Mouse (Mus musculus) midbrain, embryonic 15.5 days (tissue): Measurements from ENCODE around the gene Cyp4x1. TPM values are rescaled to one million over a fixed set of nuclear protein-coding genes. Genes with fewer than 3 reads are reported as not detected.

Source experiments
- ATAC-seq: fragments of 200-750 bp; cut with Nextera tagmentation; replicated peaks from 2 replicates; pipeline ENCODE4 v1.8.0; 2017; ENCODE audit warnings: moderate TSS enrichment
- H3K27ac ChIP-seq: fragments of 300-500 bp; sonication (generic); 2 replicates; pipeline ENCODE4 v1.5.1; 2015; ENCODE audit warnings: mild to moderate bottlenecking, inconsistent platforms
- H3K27me3 ChIP-seq: fragments of 300-500 bp; sonication (generic); replicated peaks from 2 replicates; pipeline ENCODE4 v1.6.1; 2015; ENCODE audit warnings: inconsistent platforms
- H3K36me3 ChIP-seq: fragments of 300-500 bp; sonication (generic); replicated peaks from 2 replicates; pipeline ENCODE4 v1.6.1; 2015; ENCODE audit warnings: inconsistent platforms
- H3K4me1 ChIP-seq: fragments of 300-500 bp; sonication (generic); 2 replicates; pipeline ENCODE4 v1.6.1; 2015; ENCODE audit warnings: inconsistent platforms
- H3K4me2 ChIP-seq: fragments of 300-500 bp; sonication (generic); 2 replicates; pipeline ENCODE4 v1.6.1; 2015; ENCODE audit warnings: inconsistent platforms, mild to moderate bottlenecking, moderate library complexity
- H3K4me3 ChIP-seq: fragments of 300-500 bp; sonication (generic); 2 replicates; pipeline ENCODE4 v1.5.1; 2015; ENCODE audit warnings: mild to moderate bottlenecking, inconsistent platforms
- H3K9ac ChIP-seq: fragments of 300-500 bp; sonication (generic); 2 replicates; pipeline ENCODE4 v1.6.1; 2015; ENCODE audit warnings: mild to moderate bottlenecking, inconsistent platforms
- H3K9me3 ChIP-seq: fragments of 300-500 bp; sonication (generic); 2 replicates; pipeline ENCODE4 v1.6.1; 2016; ENCODE audit warnings: inconsistent platforms
- WGBS: fragments of 180-500 bp; shearing (Covaris S2); methylation state at CpG from one replicate; pipeline ENCODE4 v1.1.7; 2015; ENCODE audit warnings: mixed read lengths; 5-methylcytosine and 5-hydroxymethylcytosine counted together
- polyA plus RNA-seq: library from polyadenylated mRNA; unstranded; fragments of >200 nt; fragmentation: Nextera tagmentation; extraction: Ambion mirVana; gene quantifications from 2 replicates; pipeline ENCODE4 v1.2.1, GENCODE M21; 2015

Cyp4x1 gene
- polyA plus RNA-seq, 1 experiment from 2014 or later: 11.0 TPM

DNA sequence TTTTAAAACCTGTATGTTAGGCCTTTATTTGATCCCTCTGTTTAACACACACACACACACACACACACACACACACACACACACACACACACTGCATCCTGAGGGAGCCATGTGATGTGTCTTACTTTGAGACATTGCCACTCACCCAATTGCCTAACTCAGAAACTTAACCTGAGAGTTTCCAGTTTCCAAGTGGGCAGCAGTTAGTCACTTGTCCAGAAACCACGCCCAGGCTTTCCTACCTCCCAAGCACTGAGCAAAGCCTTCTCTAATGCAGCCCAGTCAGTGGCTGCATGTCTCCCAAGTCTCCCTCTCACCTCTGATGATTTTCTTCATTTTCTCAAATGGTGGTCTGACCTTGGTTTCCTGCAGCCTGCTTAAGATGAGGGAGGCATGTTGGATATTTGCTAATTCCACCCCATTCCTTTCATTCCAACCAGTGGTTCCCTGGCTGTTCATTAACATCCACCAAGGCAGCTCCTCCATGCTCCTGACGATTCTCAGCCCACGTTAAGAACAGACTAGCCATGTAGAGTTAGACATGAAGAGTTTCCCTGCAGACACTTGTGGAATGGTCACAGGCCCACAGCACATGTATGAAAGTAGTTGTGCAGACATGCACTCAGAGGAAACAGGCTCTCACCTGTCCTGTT, 47.2 kb downstream of the Cyp4x1 start:
- Histone ChIP-seq H3K9me3 (no peaks in the 10 kb centered on the region), H3K4me1 (no peaks in the 10 kb centered on the region), H3K27me3 (peaks cover 7% of the 10 kb centered on the region), H3K9ac (no peak overlapping the region), H3K4me3 (no peak overlapping the region), H3K27ac (no peak overlapping the region), H3K36me3 (no peaks in the 10 kb centered on the region), H3K4me2 (no peak overlapping the region)
- WGBS: 73% methylated on average over 3 of the region's 3 CpGs
- ATAC-seq: no peak

DNA sequence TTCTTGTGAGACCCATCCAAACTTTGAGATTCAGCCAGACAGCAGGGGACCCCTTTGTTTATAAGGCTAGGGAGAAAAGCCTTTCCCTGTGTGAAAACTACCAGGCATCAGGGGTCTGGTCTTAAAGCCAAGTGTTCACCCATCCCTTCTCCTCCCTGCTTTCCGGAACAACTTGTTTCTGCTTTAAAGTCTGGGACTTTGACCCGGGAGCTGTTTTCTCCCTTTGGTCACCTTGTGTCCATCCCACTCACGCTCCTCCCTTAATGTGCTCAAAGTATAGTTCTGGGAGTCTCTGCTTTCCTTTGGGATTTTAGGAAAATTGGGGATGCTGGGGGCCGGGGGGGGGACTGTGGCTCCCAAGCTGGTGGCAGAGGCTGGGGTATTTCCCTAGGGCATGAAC, 47.8 kb downstream of the Cyp4x1 start:
- peaks cover 7% of the 10 kb centered on the region for H3K27me3 ChIP-seq
- 70% methylated on average over 4 of the region's 4 CpGs for whole genome bisulfite sequencing
- H3K27ac ChIP-seq: no peak overlapping the region

DNA sequence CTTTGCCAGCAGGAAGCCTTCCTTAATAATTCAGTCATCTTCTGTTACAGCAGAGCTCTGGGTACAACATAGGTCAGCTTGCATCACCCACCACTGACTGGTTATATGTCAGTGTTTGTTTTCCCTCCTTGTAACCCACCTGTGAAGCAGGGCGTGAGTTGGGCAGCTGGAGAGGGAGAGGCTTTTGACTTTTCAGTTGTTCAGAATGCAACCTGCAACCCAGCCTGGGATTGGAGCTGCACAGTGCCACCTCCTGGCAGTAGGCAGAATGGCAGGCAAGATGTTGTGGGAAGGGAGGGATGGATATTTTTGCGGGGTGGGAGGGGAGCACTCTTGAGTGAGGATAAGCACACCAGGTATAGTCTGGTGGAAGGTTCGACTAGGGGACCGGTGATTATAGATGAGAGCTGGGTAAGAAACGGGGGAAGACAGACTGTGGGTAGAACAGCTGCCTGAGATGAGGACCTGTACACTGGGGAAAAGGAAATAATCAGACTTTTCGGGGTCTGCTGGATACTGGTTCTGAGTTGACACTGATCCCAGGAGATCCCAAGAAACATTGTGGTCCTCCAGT, 48.5 kb downstream of the Cyp4x1 start:
- Histone ChIP-seq H3K36me3 (no peaks in the 10 kb centered on the region), H3K9ac (no peak overlapping the region), H3K27ac (no peak overlapping the region), H3K4me3 (no peak overlapping the region), H3K4me2 (no peak overlapping the region), H3K9me3 (no peaks in the 10 kb centered on the region), H3K27me3 (peaks cover 7% of the 10 kb centered on the region), H3K4me1 (no peaks in the 10 kb centered on the region)
- ATAC-seq: peak; percentile 65
- 17% methylated on average over 6 of the region's 6 CpGs for WGBS

More for the DNA sequence above, 47.8 kb downstream of the Cyp4x1 start:
- Histone ChIP-seq H3K4me1 (no peaks in the 10 kb centered on the region), H3K4me2 (no peak overlapping the region), H3K9ac (no peak overlapping the region), H3K36me3 (no peaks in the 10 kb centered on the region), H3K9me3 (no peaks in the 10 kb centered on the region), H3K4me3 (no peak overlapping the region)
- ATAC-seq: no peak

DNA sequence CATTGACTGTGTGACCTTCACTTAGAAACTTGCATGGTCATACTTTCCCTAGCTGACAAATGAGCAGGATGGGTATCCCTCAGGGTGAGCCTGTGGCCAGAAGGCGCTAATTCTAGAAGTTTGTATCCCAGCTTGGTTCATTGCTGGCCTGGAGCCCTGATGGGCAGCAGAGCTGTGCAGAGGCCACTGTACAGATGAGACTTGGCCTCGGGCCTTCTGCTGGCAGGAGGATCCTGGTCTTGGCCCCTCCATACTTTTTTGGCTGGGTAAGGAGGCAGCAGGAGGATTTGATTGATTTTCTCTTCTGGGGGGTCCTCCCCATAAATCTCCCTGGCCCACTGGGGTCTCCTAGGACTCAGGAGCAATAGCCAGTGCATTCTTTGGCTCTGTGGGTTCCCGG, 51.0 kb downstream of the Cyp4x1 start:
- Histone ChIP-seq H3K27me3 (peaks cover 4% of the 10 kb centered on the region), H3K9me3 (no peaks in the 10 kb centered on the region), H3K4me1 (peaks cover 17% of the 10 kb centered on the region), H3K36me3 (no peaks in the 10 kb centered on the region), H3K9ac (no peak overlapping the region), H3K4me2 (no peak overlapping the region), H3K4me3 (no peak overlapping the region), H3K27ac (no peak overlapping the region)
- no peak for ATAC-seq
- WGBS: 83% methylated on average over 3 of the region's 3 CpGs

DNA sequence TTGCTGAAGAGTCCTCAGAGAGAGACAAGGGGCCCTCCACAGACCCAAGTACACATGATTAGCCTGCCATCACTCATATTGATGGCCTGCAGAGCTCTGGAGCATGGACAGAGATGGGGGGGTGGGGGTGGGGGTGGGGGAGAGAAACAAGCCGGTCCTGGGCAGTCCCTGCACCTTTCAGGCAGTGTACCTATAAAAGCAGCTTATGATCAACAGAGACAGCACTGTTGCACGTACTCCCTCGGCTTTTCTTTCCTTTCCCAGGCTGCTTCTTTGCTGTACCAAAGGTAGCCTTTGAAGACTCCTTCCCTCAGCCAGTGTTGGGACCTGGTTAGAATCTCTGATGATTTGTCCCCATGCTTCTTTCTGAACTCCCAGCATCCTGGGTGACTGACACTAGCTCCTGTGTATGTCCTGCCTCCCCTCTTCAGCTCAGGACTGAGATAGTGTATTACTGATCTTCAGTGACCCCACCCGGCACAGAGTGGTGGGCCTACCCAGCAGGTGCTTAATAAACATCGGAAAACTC, 54.2 kb downstream of the Cyp4x1 start:
- Histone ChIP-seq H3K9ac (peak overlapping the region; percentile 14; the same call in 1 of the 2 replicates), H3K27ac (peak overlapping the region; percentile 72), H3K4me3 (no peak overlapping the region), H3K27me3 (0 out of 2 replicates have a peak, but pooled peaks cover 4% of the 10 kb centered on the region), H3K36me3 (no peaks in the 10 kb centered on the region), H3K4me1 (peaks cover 17% of the 10 kb centered on the region), H3K9me3 (no peaks in the 10 kb centered on the region), H3K4me2 (no peak overlapping the region; the same call in 1 of the 2 replicates)
- 11% methylated on average over 5 of the region's 5 CpGs for WGBS
- peak; percentile 34 for ATAC-seq

DNA sequence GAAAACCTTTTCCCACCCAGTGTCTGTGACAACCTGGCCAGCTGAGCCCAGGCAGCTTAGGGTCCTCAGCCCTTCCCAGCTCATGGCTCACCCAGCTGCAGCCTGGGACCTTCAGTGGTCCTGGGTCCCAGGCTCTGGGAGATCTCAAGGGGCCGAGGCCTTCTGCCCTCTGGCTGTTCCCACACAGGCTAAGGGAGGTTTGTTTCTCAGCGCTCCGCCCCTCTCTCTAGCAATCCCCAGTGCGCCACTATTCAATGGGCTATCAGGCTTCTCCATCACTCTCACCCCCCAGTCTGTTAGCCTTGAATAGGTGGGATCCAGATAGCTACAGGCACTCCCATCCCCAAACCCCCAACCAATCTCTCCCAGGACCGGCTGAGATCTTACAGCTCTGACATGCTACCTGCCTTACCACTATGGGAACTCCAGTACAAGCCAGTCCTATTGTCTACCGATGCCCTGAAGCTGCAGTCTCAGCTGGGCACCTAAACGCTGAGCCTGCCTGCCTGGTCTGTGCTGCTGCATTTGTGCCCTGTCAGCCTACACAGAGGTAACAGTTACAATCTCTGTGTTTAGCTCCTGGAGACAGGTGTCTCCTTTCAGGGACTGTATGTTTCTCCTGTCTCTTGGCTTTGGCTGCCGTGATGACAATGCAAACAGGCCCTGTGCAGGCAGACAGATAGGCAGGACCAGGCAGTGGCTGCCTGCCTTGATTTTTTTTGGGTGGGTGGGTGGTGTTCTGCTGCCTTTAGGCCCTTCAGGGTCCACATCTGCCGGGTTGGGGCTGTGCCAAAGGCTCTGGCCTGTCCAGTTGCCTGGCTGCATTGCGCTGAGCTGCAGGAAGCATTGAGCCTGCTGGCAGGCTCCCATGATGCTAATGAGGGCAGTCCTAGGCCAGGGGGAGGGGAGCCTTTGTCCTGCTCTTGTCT, 54.9 kb downstream of the Cyp4x1 start:
- 0 out of 2 replicates have a peak, but pooled peaks cover 4% of the 10 kb centered on the region for H3K27me3 ChIP-seq
- H3K27ac ChIP-seq: peak overlapping the region; percentile 72
- 21% methylated on average over 10 of the region's 10 CpGs for WGBS
- H3K4me2 ChIP-seq: peak overlapping the region; percentile 5; the same call in 1 of the 2 replicates
- peak overlapping the region; percentile 14; the same call in 1 of the 2 replicates for H3K9ac ChIP-seq
- H3K4me3 ChIP-seq: no peak overlapping the region
- H3K4me1 ChIP-seq: peaks cover 17% of the 10 kb centered on the region
- ATAC-seq: peak; percentile 86
- H3K9me3 ChIP-seq: no peaks in the 10 kb centered on the region
- no peaks in the 10 kb centered on the region for H3K36me3 ChIP-seq

DNA sequence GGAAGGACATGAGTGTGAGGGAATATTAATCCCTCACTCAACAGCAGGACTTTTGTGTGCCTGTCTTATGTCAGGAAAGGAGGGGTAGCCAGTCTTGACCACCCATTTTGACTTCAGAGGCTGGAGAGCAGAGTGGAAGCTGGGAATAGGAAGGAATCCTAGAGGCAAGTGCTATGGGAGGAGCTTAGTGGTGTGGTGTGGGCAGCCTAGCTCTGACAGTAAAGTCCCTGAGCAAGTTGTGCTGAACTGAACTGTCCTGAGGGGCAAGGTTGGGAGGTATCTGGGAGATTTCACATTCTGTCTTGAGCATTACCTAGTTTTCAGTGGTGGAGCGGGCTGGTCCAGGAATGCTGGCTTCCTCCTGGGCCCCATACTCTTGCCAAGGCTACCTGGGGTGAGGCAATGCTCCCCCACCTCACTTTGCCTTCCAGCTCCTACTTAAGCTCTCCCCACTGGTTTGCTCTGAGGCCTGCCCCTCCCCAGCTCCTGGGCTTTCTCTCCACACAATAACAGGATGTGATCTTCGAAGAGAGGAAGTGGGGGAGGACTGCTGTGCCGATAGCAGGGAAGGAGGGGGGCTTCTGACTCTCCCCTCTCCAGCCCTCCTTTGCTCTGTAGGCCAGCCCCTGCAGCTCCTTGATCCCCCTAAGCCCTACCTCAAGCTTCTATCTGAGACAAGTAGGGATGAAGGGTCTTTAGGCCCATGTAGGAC, 58.7 kb downstream of the Cyp4x1 start:
- Histone ChIP-seq H3K4me3 (no peak overlapping the region), H3K27me3 (no peaks in the 10 kb centered on the region), H3K27ac (no peak overlapping the region), H3K36me3 (no peaks in the 10 kb centered on the region), H3K9ac (no peak overlapping the region), H3K9me3 (no peaks in the 10 kb centered on the region), H3K4me2 (no peak overlapping the region), H3K4me1 (peaks cover 17% of the 10 kb centered on the region)
- 33% methylated on average over 3 of the region's 3 CpGs for WGBS
- no peak for ATAC-seq

DNA sequence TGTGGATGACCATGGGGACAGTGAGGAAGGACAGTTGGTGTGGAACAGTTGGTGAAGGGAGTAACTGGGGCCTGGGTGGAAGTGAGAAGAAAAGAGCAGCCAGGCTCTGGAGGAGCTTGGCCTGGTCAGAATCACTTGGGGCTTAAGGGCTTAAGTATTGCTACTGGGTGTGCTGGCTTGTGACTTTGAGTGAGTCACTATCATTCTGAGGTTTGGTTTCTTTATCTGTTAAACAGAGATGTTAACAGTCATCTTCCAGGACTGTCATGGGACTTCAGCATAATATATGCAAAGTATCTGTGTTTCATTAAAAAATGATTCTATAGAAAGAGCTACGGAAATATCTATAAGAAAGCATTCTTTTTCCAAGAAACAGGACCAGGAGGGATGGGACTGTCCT, 59.3 kb downstream of the Cyp4x1 start:
- ATAC-seq: no peak
- peaks cover 13% of the 10 kb centered on the region for H3K4me1 ChIP-seq
- WGBS: 82% methylated on average over 1 of the region's 1 CpGs
- no peak overlapping the region for H3K4me3 ChIP-seq
- H3K4me2 ChIP-seq: no peak overlapping the region
- H3K27me3 ChIP-seq: no peaks in the 10 kb centered on the region
- H3K27ac ChIP-seq: no peak overlapping the region
- no peaks in the 10 kb centered on the region for H3K36me3 ChIP-seq
- H3K9me3 ChIP-seq: no peaks in the 10 kb centered on the region
- no peak overlapping the region for H3K9ac ChIP-seq

DNA sequence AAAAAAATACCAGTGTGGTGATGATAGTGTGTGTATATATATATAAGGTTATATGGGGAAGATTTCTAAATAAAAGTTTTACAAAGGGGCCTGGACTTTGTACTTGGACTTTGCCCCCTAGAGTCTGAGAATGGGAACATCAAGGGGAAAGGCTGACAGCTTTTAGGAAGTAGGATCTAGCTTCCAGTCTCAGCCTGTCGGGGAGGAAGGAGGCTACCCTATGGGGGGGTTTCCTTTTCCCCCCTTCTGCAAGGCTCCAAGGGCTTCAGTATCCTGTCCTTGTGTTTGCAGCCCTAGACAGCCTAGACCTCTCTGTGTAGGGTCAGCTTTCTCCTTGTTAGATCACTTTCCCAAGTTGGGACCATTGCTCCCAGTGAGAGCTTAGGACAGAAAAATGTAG, 62.4 kb downstream of the Cyp4x1 start:
- H3K27ac ChIP-seq: no peak overlapping the region
- no peak for ATAC-seq
- no peaks in the 10 kb centered on the region for H3K9me3 ChIP-seq
- H3K4me1 ChIP-seq: no peaks in the 10 kb centered on the region
- WGBS: 63% methylated on average over 1 of the region's 1 CpGs
- H3K4me2 ChIP-seq: no peak overlapping the region
- H3K4me3 ChIP-seq: no peak overlapping the region
- no peaks in the 10 kb centered on the region for H3K27me3 ChIP-seq
- no peak overlapping the region for H3K9ac ChIP-seq
- H3K36me3 ChIP-seq: no peaks in the 10 kb centered on the region

DNA sequence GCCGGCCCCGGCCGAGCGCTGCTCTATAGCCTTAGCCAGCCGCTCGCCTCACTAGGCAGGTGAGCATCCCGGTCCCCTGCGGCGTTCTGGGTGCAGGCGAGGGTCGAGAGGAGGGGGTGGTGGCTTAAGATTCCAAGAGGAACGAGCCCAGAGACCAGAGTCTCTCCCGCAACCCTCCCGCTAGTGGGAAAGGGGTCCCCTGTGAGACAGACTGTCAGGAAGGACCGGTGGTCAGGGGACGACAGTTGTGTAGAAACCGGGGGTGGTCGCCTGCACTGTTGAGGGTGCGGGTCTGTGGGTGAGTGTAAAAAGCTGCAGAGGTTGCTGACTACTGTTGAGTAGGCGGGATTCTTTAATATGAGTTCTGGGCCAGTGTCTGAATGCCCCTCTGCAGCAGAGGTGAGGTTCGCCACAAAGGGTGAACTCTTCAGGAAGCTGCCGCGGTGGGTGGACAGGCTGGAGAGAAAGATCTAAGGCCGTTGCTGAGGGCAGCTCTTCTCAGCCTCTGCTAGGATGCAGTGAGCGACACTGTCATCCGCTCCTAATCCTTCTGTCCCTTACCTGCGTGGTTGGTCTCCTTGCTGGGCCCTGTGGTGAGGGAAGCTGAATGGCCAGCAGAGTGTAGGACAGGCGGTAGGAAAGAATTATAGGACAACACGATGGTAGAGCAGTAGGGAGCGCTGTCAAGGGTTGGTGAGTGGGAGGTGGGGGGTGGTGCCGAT, 70.4 kb downstream of the Cyp4x1 start:
- Histone ChIP-seq H3K4me3 (peak overlapping the region; percentile 47), H3K4me1 (peaks cover 18% of the 10 kb centered on the region), H3K27me3 (peaks cover 60% of the 10 kb centered on the region), H3K27ac (peak overlapping the region; percentile 57), H3K9me3 (no peaks in the 10 kb centered on the region), H3K9ac (peak overlapping the region; percentile 41), H3K4me2 (peak overlapping the region; percentile 89), H3K36me3 (no peaks in the 10 kb centered on the region)
- under 1% methylated on average over 31 of the region's 31 CpGs for WGBS
- peak; percentile 25 for ATAC-seq

DNA sequence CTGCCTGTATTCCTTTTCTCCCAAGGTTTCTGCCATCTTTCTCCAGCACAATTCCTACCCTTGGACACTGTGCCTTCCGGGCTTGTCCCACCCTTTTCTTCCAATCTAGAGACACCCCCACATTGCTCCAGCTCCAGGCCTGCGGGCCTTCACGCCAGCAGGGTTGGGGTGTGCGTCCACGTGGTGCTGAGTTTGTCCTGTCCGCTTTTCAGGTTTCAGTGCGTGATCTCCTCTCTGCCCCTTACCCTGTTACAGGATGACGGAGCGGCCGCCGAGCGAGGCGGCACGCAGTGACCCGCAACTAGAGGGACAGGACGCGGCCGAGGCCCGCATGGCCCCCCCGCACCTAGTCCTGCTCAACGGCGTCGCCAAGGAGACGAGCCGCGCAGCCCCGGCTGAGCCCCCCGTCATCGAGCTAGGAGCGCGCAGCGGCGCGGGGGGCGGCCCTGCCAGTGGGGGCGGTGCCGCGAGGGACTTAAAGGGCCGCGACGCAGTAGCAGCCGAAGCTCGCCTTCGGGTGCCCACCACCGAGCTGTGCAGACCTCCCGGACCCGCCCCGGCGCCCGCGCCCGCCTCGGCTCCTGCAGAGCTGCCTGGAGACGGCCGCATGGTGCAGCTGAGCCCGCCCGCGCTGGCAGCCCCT, 71.1 kb downstream of the Cyp4x1 start:
- H3K4me1 ChIP-seq: peaks cover 18% of the 10 kb centered on the region
- peak overlapping the region; percentile 47 for H3K4me3 ChIP-seq
- WGBS: under 1% methylated on average over 57 of the region's 58 CpGs
- H3K27me3 ChIP-seq: peaks cover 61% of the 10 kb centered on the region
- peak overlapping the region; percentile 89 for H3K4me2 ChIP-seq
- no peaks in the 10 kb centered on the region for H3K9me3 ChIP-seq
- peak; percentile 86 for ATAC-seq
- H3K9ac ChIP-seq: peak overlapping the region; percentile 41
- H3K36me3 ChIP-seq: no peaks in the 10 kb centered on the region
- peak overlapping the region; percentile 57 for H3K27ac ChIP-seq
